Mouse (Mus musculus) left cerebral cortex, adult 8-10 months (tissue): ENCODE results near the gene Vangl1. TPM values are rescaled to one million over a fixed set of nuclear protein-coding genes. Genes with fewer than 3 reads are reported as not detected.

Experiments used
- DNase-seq, 2 experiments: peaks; one replicate each; pipeline ENCODE4 v3.0.0; 2022; ENCODE audit warnings: low spot score in 2 of 2
- total RNA-seq, 4 experiments: library from RNA; stranded (reverse); gene quantifications; 2 replicates each; pipeline ENCODE4 v1.2.4; 2022

Vangl1 gene
- total RNA-seq, 4 experiments from 2014 or later: 3.7 to 9.5 (median 7.0) TPM

- no peak for DNase-seq
Observed at GRCm38 (mm10) chr3:102198446-102198845, 6.0 kb downstream of the Vangl1 start.

GRCm38 (mm10) chr3:102197746-102198145 is 6.7 kb downstream of the Vangl1 start:
- no peak for DNase-seq

- no peak for DNase-seq
Observed at GRCm38 (mm10) chr3:102197152-102197551, 7.3 kb downstream of the Vangl1 start.

- DNase-seq: no peak
Observed at GRCm38 (mm10) chr3:102196166-102196565, 8.3 kb downstream of the Vangl1 start.

- DNase-seq: no peak
Observed at GRCm38 (mm10) chr3:102195762-102196161, 8.7 kb downstream of the Vangl1 start.

GRCm38 (mm10) chr3:102194291-102195051 is 10.0 kb downstream of the Vangl1 start:
- DNase-seq: no peak

DNA sequence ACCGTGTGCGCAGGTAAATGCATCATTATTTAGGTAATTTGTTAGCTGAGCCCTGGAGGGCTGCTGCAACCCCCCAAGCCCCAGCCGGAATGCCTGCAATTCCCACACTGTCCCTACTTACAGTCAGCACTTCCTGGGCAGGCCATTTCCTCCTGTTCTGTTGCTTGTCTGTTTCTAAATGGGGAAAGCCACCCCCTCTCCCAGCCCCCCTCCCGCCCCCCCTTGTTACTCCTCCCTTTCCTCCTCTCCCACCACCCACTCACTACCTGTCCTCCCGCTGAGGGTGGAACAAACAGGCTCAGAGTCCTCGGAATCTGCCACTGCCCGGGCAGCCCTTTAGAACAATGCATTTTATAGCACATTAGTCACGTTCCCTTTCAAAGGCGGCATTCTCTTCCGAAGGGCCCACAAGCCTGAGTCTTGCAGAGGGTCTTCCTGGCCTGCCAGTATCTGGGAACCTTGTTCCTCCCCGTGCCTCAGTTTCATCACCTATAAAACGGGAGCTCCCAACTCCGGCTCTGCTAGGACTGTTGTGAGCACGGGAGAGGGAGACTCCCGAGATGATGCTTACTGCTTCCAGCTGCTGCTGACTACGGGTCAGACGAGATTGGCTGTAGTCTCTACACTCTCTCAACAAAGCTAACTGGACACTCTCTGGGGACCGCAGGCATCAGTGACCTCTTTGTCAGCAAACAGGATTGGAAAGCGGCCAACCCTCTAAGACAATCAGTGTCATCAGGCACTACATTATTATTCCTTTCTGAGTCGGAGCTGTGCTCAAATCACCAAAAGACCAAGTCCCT is 10.8 kb downstream of the Vangl1 start:
- DNase-seq: no peak

GRCm38 (mm10) chr3:102192621-102193020 is 11.9 kb downstream of the Vangl1 start:
- no peak for DNase-seq

DNA sequence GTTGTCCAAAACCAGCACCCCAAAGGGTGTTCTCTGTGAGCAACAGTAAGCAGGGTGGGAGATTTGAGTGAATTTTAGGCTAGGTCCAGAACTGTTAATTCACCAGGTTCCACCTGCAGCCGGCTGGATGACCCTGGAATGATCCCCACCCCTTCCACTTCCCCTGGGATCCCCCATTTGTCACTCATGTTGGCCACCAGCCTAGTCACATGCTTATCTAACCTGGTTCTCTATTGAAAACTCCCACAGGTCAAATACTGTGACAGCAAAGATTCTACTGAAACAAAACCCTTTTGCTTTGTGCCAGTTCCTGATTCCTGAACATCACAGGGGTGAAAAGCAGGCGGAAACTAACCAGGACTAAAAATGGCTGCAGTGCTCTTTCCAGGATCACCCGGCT is 12.9 kb downstream of the Vangl1 start:
- no peak for DNase-seq

GRCm38 (mm10) chr3:102190642-102191041 is 13.9 kb downstream of the Vangl1 start:
- DNase-seq: no peak

GRCm38 (mm10) chr3:102190015-102190414 is 14.5 kb downstream of the Vangl1 start:
- DNase-seq: no peak

DNA sequence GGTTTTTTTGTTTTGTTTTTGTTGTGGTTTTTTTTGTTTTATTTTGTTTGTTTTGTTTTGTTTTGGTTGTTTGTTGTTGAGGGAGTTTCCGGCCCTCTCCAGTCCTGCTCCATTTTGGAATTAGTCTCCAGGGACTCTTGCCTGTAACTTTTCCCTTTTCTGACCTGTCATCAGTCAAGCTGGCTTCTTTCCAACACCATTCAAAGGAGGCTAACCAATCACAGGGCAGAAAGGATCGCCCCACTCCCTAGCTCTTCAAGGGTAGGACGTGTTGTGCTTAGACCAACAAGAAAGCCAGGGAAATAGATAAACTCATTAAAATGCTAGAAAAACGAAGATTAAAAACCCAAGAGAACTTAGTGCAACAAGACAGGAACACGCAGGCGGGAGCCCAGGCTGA is 15.5 kb downstream of the Vangl1 start:
- no peak for DNase-seq

DNA sequence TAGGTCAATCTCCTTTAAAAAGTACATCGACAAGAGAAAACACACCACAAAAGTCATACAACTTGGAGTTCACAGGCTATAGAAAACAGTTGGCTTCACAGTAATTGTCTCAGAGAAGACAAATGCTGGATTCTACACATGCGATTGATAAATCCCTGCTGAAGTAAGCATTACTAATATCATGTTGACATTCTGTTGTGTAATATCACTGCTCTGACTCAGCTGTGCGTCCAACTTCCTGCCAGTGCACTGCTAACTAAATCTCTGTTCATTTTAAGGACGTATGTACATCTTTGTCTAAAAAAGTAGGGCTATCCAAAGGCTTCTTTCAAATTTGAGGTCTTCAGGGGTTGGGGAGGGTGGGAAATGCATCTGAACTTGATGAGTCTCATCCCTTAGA is 17.1 kb downstream of the Vangl1 start:
- DNase-seq: no peak

GRCm38 (mm10) chr3:102184721-102185120 is 19.8 kb downstream of the Vangl1 start:
- DNase-seq: no peak

DNA sequence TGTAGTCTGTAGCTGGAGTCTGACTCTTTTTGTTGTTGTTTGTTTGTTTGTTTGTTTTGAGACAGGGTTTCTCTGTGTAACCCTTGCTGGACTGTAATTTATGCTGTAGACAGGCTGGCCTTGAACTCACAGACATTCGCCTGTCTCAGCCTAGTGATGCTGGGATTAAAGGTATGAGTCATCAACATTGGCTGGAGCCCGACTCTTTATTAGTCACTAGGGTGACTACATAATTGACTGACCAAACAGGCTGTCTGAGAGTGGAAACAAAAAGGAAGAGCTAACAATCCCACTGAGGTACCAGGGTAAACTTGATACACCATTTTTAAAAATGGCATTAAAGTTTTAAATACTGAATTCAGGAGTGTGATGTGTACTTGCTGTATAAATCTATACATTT is 21.9 kb downstream of the Vangl1 start:
- DNase-seq: no peak

DNA sequence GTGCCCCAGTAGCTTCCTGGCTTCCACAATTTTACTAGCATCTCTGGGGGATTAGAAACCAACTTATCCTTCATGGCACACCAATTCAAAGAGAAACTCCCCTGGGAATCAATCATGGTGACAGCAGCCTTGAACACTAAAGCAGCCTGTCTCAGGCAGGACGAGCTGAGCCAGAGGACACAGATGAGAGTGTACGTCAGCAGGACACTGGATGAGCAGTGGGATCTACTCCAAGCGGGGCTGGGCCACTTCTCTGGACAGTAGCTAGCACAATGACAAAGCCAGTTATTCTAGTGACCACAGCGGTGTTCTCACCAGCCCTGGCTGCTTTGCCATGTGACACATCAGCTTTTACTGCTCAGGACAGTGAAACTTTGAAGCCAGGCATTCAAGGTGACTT is 23.3 kb downstream of the Vangl1 start:
- no peak for DNase-seq

DNA sequence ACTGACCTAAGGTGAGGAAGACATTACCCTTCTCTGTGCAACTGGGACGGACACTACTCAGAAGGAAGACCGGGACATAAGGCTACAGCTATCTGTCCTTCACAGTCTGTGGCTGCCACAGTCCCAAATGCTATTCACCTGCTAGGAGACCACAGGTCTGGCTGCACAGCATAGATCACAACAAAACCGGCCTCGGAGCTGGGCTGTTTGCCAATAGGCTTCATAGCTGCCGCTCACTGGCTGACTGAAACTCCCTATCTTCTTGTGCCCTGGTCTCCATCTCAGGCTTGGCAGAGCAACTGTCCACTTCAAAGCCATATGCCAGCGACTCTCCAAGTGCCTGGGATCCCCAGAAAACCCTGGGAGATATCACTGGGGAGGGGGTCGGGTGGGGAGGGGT is 23.7 kb downstream of the Vangl1 start:
- DNase-seq: no peak

- no peak for DNase-seq
Observed at GRCm38 (mm10) chr3:102179869-102180268, 24.6 kb downstream of the Vangl1 start.

DNA sequence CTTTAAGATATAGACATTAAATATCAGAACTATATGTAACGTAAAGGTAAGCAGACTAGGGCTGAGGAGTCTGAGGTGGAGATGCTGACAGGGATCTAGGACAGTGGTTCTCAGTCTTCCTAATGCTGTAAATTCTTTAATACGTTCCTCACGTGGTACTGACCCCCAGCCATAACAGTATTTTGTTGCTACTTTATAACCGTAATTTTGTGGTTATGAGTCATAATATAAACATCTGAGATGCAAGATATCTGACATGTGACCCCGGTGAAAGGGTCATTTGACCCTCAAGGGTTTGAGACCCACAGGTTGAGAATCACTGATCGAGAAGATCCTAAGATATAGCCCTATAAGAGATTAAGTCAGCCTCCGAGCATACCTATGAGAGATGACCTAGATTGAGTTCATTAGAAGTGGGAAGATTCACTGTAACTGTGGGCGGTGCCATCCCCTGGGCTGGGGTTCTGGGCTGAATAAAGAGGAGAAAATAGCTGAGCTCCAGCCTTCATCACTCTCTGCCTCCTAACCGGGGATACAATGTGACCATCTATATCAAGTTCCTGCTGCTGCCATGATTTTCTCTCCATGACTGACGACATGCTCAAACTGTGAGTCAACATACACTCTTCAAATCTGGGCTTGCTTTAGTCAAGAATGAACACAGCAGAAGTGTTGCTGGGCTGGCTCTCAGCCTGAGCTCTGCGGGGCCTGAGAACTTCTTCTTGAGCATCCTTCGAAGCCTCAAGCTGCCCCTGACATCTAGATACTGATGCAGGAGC is 26.5 kb downstream of the Vangl1 start:
- no peak for DNase-seq

DNA sequence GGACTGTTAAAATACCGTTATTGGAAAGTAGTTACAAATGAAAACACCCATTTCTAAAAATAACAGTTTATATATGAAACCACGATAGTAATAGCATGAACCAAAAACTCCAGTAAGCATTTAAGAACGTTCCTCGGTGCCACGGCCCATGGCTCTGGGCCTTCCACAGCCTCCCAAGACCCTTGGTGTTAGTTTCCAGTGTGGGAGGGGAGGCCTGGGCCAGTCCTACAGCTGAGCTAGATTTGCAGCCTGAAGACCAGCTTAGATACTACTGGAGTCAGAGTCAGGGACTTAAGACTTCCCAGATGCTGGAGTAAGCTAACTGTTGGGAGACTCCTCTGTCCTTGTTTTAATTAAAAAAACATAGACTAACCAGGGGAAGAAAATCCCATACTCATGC is 28.4 kb downstream of the Vangl1 start:
- DNase-seq: no peak

DNA sequence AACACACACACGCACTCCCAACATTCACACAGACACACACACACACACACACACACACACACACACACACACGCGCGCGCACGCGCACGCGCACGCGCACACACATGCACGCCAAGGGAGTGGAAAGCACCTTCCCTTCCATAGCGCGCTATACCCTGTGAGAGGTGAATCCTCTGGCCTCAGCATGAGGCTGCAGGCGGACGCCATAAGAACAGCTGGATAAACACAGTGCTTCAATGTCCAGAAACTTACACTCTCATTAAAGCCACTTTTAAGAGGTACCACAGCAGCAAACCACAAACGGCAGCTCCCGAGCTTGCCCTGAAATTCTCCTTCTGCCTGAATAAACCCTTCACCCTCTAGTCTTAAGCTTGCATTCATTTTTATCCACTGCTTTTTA is 28.8 kb downstream of the Vangl1 start:
- DNase-seq: no peak
